Mouse (Mus musculus): ENCODE results near the gene Heca. TPM values are rescaled to one million over a fixed set of nuclear protein-coding genes. Genes with fewer than 3 reads are reported as not detected.
"Not testable (repeated sequence)": the region's sequence is repeated elsewhere in the genome, so short reads cannot be mapped to it uniquely, and the experiment has no call there.

Heca gene
- polyA plus RNA-seq, 1 experiment from 2014 or later, result 2.9 TPM

DNA sequence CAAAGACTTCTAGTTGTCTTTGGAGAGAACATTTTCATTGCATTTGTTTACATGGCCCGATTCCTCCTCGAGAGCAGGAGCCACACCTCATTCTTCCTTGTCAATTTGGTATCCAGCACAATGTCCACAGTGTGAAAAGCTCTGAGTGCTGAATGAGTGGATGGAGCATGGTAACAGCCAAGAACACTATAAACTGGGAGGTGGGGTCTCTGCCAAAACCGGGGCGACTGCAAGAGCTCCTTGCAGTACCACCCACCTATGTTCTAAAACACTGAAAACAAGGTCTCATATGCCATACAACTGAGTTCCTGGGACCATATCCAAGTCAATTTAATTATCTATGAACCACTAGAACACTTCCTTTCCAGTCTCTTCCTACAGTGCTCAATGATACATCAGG, 39.1 kb downstream of the Heca start:
- no peaks in the 10 kb centered on the region for H3K4me1 ChIP-seq (ENCODE audit: insufficient read depth, low read length)
- ATAC-seq (ENCODE audit: low FRiP score, low TSS enrichment), result no peak
- no peaks in the 10 kb centered on the region for H3K9me3 ChIP-seq (ENCODE audit: low read length)
- no peaks in the 10 kb centered on the region for H3K27me3 ChIP-seq (ENCODE audit: insufficient read depth, low read length)
- H3K36me3 ChIP-seq (ENCODE audit: insufficient read depth, low read length), result peaks cover 7% of the 10 kb centered on the region; the same call in 1 of the 2 replicates
- WGBS, result 87% methylated on average over 4 of the region's 4 CpGs
- H3K4me3 ChIP-seq (ENCODE audit: low read length), result no peak overlapping the region
- no peak overlapping the region for H3K4me2 ChIP-seq (replicated peaks; ENCODE audit: low read depth, low read length)
- no peak overlapping the region for H3K9ac ChIP-seq (replicated peaks; ENCODE audit: low read length)
- H3K27ac ChIP-seq (ENCODE audit: low read length), result no peak overlapping the region

DNA sequence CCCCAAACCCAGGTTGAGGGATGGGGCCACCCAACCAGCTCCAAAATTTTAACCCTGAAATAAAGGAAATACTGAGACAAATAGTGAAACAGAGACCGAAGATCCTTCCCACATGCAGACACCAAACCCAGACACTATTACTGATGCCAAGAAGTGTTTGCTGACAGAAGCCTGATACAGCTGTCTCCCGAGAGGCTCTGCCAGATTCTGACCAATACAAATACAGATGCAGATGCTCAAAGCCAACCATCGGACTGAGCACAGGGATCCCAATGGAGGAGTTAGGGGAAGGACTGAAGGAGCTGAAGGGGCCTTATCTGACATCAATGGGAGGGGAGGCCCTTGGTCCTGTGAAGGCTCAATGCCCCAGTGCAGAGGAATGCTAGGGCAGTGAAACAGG, 41.5 kb downstream of the Heca start:
- H3K27ac ChIP-seq (ENCODE audit: low read length); ATAC-seq (ENCODE audit: low FRiP score, low TSS enrichment); H3K9ac ChIP-seq (replicated peaks; ENCODE audit: low read length); H3K4me2 ChIP-seq (replicated peaks; ENCODE audit: low read depth, low read length); H3K4me3 ChIP-seq (ENCODE audit: low read length); H3K27me3 ChIP-seq (ENCODE audit: insufficient read depth, low read length); H3K9me3 ChIP-seq (ENCODE audit: low read length); H3K4me1 ChIP-seq (ENCODE audit: insufficient read depth, low read length): not testable (repeated sequence)
- H3K36me3 ChIP-seq (ENCODE audit: insufficient read depth, low read length), result peaks cover 13% of the 10 kb centered on the region; the same call in 1 of the 2 replicates
- 81% methylated on average over 3 of the region's 3 CpGs for WGBS

GRCm38 (mm10) chr10:17903449-17903848, 44.4 kb downstream of the Heca start:
- H3K4me2 ChIP-seq (replicated peaks; ENCODE audit: low read depth, low read length), result no peak overlapping the region
- no peaks in the 10 kb centered on the region for H3K27me3 ChIP-seq (ENCODE audit: insufficient read depth, low read length)
- H3K36me3 ChIP-seq (ENCODE audit: insufficient read depth, low read length), result peaks cover 18% of the 10 kb centered on the region; the same call in 1 of the 2 replicates
- WGBS, result 83% methylated on average over 2 of the region's 2 CpGs
- H3K27ac ChIP-seq (ENCODE audit: low read length), result no peak overlapping the region
- no peaks in the 10 kb centered on the region for H3K9me3 ChIP-seq (ENCODE audit: low read length)
- H3K4me1 ChIP-seq (ENCODE audit: insufficient read depth, low read length), result no peaks in the 10 kb centered on the region
- no peak overlapping the region for H3K4me3 ChIP-seq (ENCODE audit: low read length)
- no peak for ATAC-seq (ENCODE audit: low FRiP score, low TSS enrichment)
- no peak overlapping the region for H3K9ac ChIP-seq (replicated peaks; ENCODE audit: low read length)

GRCm38 (mm10) chr10:17880724-17881123, 67.1 kb downstream of the Heca start:
- H3K9ac ChIP-seq (replicated peaks; ENCODE audit: low read length), result no peak overlapping the region
- no peak overlapping the region for H3K4me2 ChIP-seq (replicated peaks; ENCODE audit: low read depth, low read length)
- ATAC-seq (ENCODE audit: low FRiP score, low TSS enrichment), result no peak
- WGBS, result 39% methylated on average over 2 of the region's 2 CpGs
- no peaks in the 10 kb centered on the region for H3K27me3 ChIP-seq (ENCODE audit: insufficient read depth, low read length)
- H3K27ac ChIP-seq (ENCODE audit: low read length), result no peak overlapping the region
- no peaks in the 10 kb centered on the region for H3K9me3 ChIP-seq (ENCODE audit: low read length)
- no peak overlapping the region for H3K4me3 ChIP-seq (ENCODE audit: low read length)
- H3K36me3 ChIP-seq (ENCODE audit: insufficient read depth, low read length), result no peaks in the 10 kb centered on the region
- H3K4me1 ChIP-seq (ENCODE audit: insufficient read depth, low read length), result no peaks in the 10 kb centered on the region

DNA sequence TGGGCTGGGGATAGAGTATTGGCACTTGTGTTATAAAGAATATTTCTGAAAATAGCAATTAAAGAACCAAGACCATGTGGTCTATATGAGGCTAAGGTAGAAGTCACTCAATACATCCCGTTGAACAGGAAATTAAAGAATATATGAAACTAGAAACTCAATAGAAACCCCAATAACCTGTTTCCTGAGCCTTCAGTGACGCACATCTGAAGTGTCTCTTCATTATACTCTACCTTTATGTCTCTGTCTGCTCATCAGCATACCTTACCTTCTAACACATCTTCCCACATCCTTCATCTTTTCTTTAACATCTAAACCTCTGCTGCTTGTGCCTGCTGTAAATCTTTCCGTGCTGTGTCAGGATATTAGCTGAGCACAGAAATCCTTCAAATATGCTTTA, 67.8 kb downstream of the Heca start:
- Histone ChIP-seq H3K4me2 (replicated peaks; ENCODE audit: low read depth, low read length) (no peak overlapping the region), H3K27ac (ENCODE audit: low read length) (no peak overlapping the region), H3K9me3 (ENCODE audit: low read length) (no peaks in the 10 kb centered on the region), H3K36me3 (ENCODE audit: insufficient read depth, low read length) (no peaks in the 10 kb centered on the region), H3K9ac (replicated peaks; ENCODE audit: low read length) (no peak overlapping the region), H3K4me1 (ENCODE audit: insufficient read depth, low read length) (no peaks in the 10 kb centered on the region), H3K27me3 (ENCODE audit: insufficient read depth, low read length) (no peaks in the 10 kb centered on the region), H3K4me3 (ENCODE audit: low read length) (no peak overlapping the region)
- 92% methylated on average over 3 of the region's 3 CpGs for WGBS
- ATAC-seq (ENCODE audit: low FRiP score, low TSS enrichment), result no peak

- WGBS, result 47% methylated on average over 8 of the region's 8 CpGs
- H3K4me1 ChIP-seq (ENCODE audit: insufficient read depth, low read length), result no peaks in the 10 kb centered on the region
- H3K4me3 ChIP-seq (ENCODE audit: low read length), result no peak overlapping the region
- peak; percentile 71 for ATAC-seq (ENCODE audit: low FRiP score, low TSS enrichment)
- H3K36me3 ChIP-seq (ENCODE audit: insufficient read depth, low read length), result no peaks in the 10 kb centered on the region
- no peaks in the 10 kb centered on the region for H3K9me3 ChIP-seq (ENCODE audit: low read length)
- no peak overlapping the region for H3K27ac ChIP-seq (ENCODE audit: low read length)
- no peaks in the 10 kb centered on the region for H3K27me3 ChIP-seq (ENCODE audit: insufficient read depth, low read length)
- no peak overlapping the region for H3K9ac ChIP-seq (replicated peaks; ENCODE audit: low read length)
- no peak overlapping the region for H3K4me2 ChIP-seq (replicated peaks; ENCODE audit: low read depth, low read length)
Observed at GRCm38 (mm10) chr10:17878002-17878919, 69.6 kb downstream of the Heca start.

GRCm38 (mm10) chr10:17869822-17870662, 77.8 kb downstream of the Heca start:
- WGBS, result 24% methylated on average over 5 of the region's 5 CpGs
- H3K36me3 ChIP-seq (ENCODE audit: insufficient read depth, low read length), result no peaks in the 10 kb centered on the region
- no peak overlapping the region for H3K27ac ChIP-seq (ENCODE audit: low read length)
- no peak overlapping the region for H3K4me2 ChIP-seq (replicated peaks; ENCODE audit: low read depth, low read length)
- peak; percentile 97 for ATAC-seq (ENCODE audit: low FRiP score, low TSS enrichment)
- no peak overlapping the region for H3K4me3 ChIP-seq (ENCODE audit: low read length)
- H3K9me3 ChIP-seq (ENCODE audit: low read length), result no peaks in the 10 kb centered on the region; the same call in 1 of the 2 replicates
- no peaks in the 10 kb centered on the region for H3K27me3 ChIP-seq (ENCODE audit: insufficient read depth, low read length)
- no peaks in the 10 kb centered on the region for H3K4me1 ChIP-seq (ENCODE audit: insufficient read depth, low read length)
- H3K9ac ChIP-seq (replicated peaks; ENCODE audit: low read length), result no peak overlapping the region

DNA sequence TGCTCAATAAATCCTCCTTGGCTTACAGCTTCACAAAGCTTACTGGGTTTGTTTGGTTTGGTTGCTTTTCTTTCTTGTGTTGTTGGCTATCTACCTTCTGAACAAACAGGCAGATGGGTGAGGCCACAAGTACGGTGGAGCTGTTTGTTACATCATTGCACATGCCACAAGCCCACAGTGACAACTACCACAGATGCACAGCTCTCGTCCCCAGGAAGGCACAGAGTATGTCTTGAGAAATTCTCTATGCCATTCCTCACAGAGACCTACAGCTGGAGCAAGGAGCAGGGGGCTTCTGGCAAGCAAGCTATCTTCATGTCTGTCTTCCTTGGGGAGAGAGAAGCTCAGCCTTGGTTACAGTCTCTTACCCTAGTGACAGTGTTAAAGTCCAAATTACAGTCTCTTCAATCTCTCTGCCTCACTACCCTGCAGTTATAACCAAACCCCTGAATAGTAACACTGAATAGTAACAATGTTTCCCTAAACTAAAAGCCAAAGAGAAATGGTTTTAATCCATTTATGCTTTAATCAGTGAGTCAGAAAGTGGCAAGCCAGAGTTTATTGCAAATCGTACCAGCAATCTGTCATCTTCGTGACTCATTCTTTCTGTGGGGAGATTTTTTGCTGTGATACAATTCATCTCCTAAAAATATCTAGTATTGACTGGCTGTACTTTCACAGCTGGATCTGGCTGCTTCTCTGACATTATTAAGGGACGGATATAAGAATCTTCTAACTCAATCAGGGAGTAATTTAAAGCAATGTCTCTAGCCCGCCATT, 87.0 kb downstream of the Heca start:
- Histone ChIP-seq H3K4me3 (ENCODE audit: low read length) (no peak overlapping the region), H3K9me3 (ENCODE audit: low read length) (no peaks in the 10 kb centered on the region; the same call in 1 of the 2 replicates), H3K27ac (ENCODE audit: low read length) (no peak overlapping the region), H3K36me3 (ENCODE audit: insufficient read depth, low read length) (no peaks in the 10 kb centered on the region), H3K9ac (replicated peaks; ENCODE audit: low read length) (no peak overlapping the region), H3K4me1 (ENCODE audit: insufficient read depth, low read length) (no peaks in the 10 kb centered on the region), H3K27me3 (ENCODE audit: insufficient read depth, low read length) (no peaks in the 10 kb centered on the region), H3K4me2 (replicated peaks; ENCODE audit: low read depth, low read length) (no peak overlapping the region)
- ATAC-seq (ENCODE audit: low FRiP score, low TSS enrichment), result no peak
- 66% methylated on average over 6 of the region's 6 CpGs for WGBS

- Histone ChIP-seq H3K9me3 (ENCODE audit: low read length) (no peaks in the 10 kb centered on the region), H3K4me2 (replicated peaks; ENCODE audit: low read depth, low read length) (no peak overlapping the region), H3K27me3 (ENCODE audit: insufficient read depth, low read length) (no peaks in the 10 kb centered on the region), H3K4me1 (ENCODE audit: insufficient read depth, low read length) (no peaks in the 10 kb centered on the region), H3K27ac (ENCODE audit: low read length) (no peak overlapping the region), H3K9ac (replicated peaks; ENCODE audit: low read length) (no peak overlapping the region), H3K4me3 (ENCODE audit: low read length) (no peak overlapping the region), H3K36me3 (ENCODE audit: insufficient read depth, low read length) (no peaks in the 10 kb centered on the region)
- no peak for ATAC-seq (ENCODE audit: low FRiP score, low TSS enrichment)
- WGBS, result 86% methylated on average over 9 of the region's 9 CpGs
Observed at GRCm38 (mm10) chr10:17857647-17858261, 90.1 kb downstream of the Heca start.
